Mouse (Mus musculus): Measurements from ENCODE around the gene Abcc6.
A peak's percentile ranks its signal among the peaks of the same experiment; 100 is the strongest.

Gene Abcc6

GRCm38 (mm10) chr7:46028681-46029080 is 1.4 kb downstream of the Abcc6 start:
- DNase-seq (ENCODE audit: low read depth, low spot score), result no peak

- no peak for DNase-seq (ENCODE audit: low read depth, low spot score)
Measured at GRCm38 (mm10) chr7:46025436-46025835, 4.7 kb downstream of the Abcc6 start.

GRCm38 (mm10) chr7:46021951-46022350 is 8.2 kb downstream of the Abcc6 start:
- DNase-seq (ENCODE audit: low read depth, low spot score), result no peak

- DNase-seq (ENCODE audit: low read depth, low spot score), result no peak
Measured at GRCm38 (mm10) chr7:46019594-46019993, 10.5 kb downstream of the Abcc6 start.

GRCm38 (mm10) chr7:46013266-46014010 is 16.7 kb downstream of the Abcc6 start:
- peak; percentile 61 for DNase-seq (ENCODE audit: low read depth, low spot score)

GRCm38 (mm10) chr7:46012121-46012520 is 18.0 kb downstream of the Abcc6 start:
- no peak for DNase-seq (ENCODE audit: low read depth, low spot score)

- peak; percentile 74 for DNase-seq (ENCODE audit: low read depth, low spot score)
Measured at GRCm38 (mm10) chr7:46009578-46009977, 20.5 kb downstream of the Abcc6 start.

- no peak for DNase-seq (ENCODE audit: low read depth, low spot score)
Measured at GRCm38 (mm10) chr7:46002748-46003147, 27.4 kb downstream of the Abcc6 start.

- DNase-seq (ENCODE audit: low read depth, low spot score), result no peak
Measured at GRCm38 (mm10) chr7:46000577-46000976, 29.5 kb downstream of the Abcc6 start.

GRCm38 (mm10) chr7:45992470-45992869 is 37.6 kb downstream of the Abcc6 start:
- no peak for DNase-seq (ENCODE audit: low read depth, low spot score)

GRCm38 (mm10) chr7:45988344-45988743 is 41.8 kb downstream of the Abcc6 start:
- no peak for DNase-seq (ENCODE audit: low read depth, low spot score)

GRCm38 (mm10) chr7:45986893-45987292 is 43.2 kb downstream of the Abcc6 start:
- DNase-seq (ENCODE audit: low read depth, low spot score), result no peak

GRCm38 (mm10) chr7:45981612-45982011 is 48.5 kb downstream of the Abcc6 start:
- no peak for DNase-seq (ENCODE audit: low read depth, low spot score)

- no peak for DNase-seq (ENCODE audit: low read depth, low spot score)
Measured at GRCm38 (mm10) chr7:45974512-45974911, 55.6 kb downstream of the Abcc6 start.

GRCm38 (mm10) chr7:45974103-45974502 is 56.0 kb downstream of the Abcc6 start:
- no peak for DNase-seq (ENCODE audit: low read depth, low spot score)

GRCm38 (mm10) chr7:45973271-45973687 is 56.8 kb downstream of the Abcc6 start:
- DNase-seq (ENCODE audit: low read depth, low spot score), result no peak

- no peak for DNase-seq (ENCODE audit: low read depth, low spot score)
Measured at GRCm38 (mm10) chr7:45971831-45972723, 58.0 kb downstream of the Abcc6 start.

- DNase-seq (ENCODE audit: low read depth, low spot score), result no peak
Measured at GRCm38 (mm10) chr7:45956611-45957010, 73.5 kb downstream of the Abcc6 start.

- no peak for DNase-seq (ENCODE audit: low read depth, low spot score)
Measured at GRCm38 (mm10) chr7:45949061-45949460, 81.0 kb downstream of the Abcc6 start.

GRCm38 (mm10) chr7:45943280-45943679 is 86.8 kb downstream of the Abcc6 start:
- DNase-seq (ENCODE audit: low read depth, low spot score), result peak; percentile 24

- DNase-seq (ENCODE audit: low read depth, low spot score), result no peak
Measured at GRCm38 (mm10) chr7:45941986-45942385, 88.1 kb downstream of the Abcc6 start.

- no peak for DNase-seq (ENCODE audit: low read depth, low spot score)
Measured at GRCm38 (mm10) chr7:45939836-45940235, 90.3 kb downstream of the Abcc6 start.

- DNase-seq (ENCODE audit: low read depth, low spot score), result peak; percentile 79
Measured at GRCm38 (mm10) chr7:45935114-45935513, 95.0 kb downstream of the Abcc6 start.
